Mouse (Mus musculus): Measurements from ENCODE around the gene Topbp1.

GRCm38 (mm10) chr9:103364601-103365289 lies 59.7 kb downstream of the Topbp1 start:
- TF ChIP-seq CTCF (conservative IDR thresholded peaks at IDR 0.05 in 1 of 2, IDR thresholded peaks at IDR 0.05 in 1 of 2; ENCODE audit: low read depth in 2 of 2, low read length in 2 of 2) (no peak), ELF1 (IDR thresholded peaks at IDR 0.05; ENCODE audit: low read depth, low read length) (no peak)

All from CH12.LX (cell line).